Mouse (Mus musculus) forebrain, embryonic 13.5 days (tissue): ENCODE data around the gene Exoc3l2. TPM values are rescaled to one million over a fixed set of nuclear protein-coding genes. Genes with fewer than 3 reads are reported as not detected.
A peak's percentile ranks its signal among the peaks of the same experiment; 100 is the strongest.

ENCODE experiments used
- ATAC-seq: fragments of 200-750 bp; cut with Nextera tagmentation; 2 replicates; pipeline ENCODE4 v1.8.0; 2017
- H3K27ac ChIP-seq: fragments of 300-500 bp; sonication (generic); 2 replicates; pipeline ENCODE4 v1.5.1; 2015; ENCODE audit warnings: inconsistent platforms, mild to moderate bottlenecking, moderate library complexity
- H3K27me3 ChIP-seq: fragments of 300-500 bp; sonication (generic); 2 replicates; pipeline ENCODE4 v1.6.1; 2015; ENCODE audit warnings: mild to moderate bottlenecking, inconsistent platforms
- H3K36me3 ChIP-seq: fragments of 300-500 bp; sonication (generic); 2 replicates; pipeline ENCODE4 v1.6.1; 2015; ENCODE audit warnings: mild to moderate bottlenecking, inconsistent platforms; ENCODE audit not compliant: poor library complexity, severe bottlenecking
- H3K4me1 ChIP-seq: fragments of 300-500 bp; sonication (generic); 2 replicates; pipeline ENCODE4 v1.6.1; 2015; ENCODE audit warnings: inconsistent platforms
- H3K4me2 ChIP-seq: fragments of 300-500 bp; sonication (generic); 2 replicates; pipeline ENCODE4 v1.6.1; 2015; ENCODE audit warnings: inconsistent platforms, mild to moderate bottlenecking, moderate library complexity
- H3K4me3 ChIP-seq: fragments of 300-500 bp; sonication (generic); 2 replicates; pipeline ENCODE4 v1.5.1; 2015; ENCODE audit warnings: mild to moderate bottlenecking, inconsistent platforms
- H3K9ac ChIP-seq: fragments of 300-500 bp; sonication (generic); 2 replicates; pipeline ENCODE4 v1.6.1; 2015; ENCODE audit warnings: mild to moderate bottlenecking, inconsistent platforms
- H3K9me3 ChIP-seq: fragments of 300-500 bp; sonication (generic); replicated peaks from 2 replicates; pipeline ENCODE4 v1.6.1; 2016; ENCODE audit warnings: inconsistent platforms
- WGBS: fragments of 180-500 bp; shearing (Covaris S2); methylation state at CpG from one replicate; pipeline ENCODE4 v1.1.7; 2015; 5-methylcytosine and 5-hydroxymethylcytosine counted together
- polyA plus RNA-seq: library from polyadenylated mRNA; unstranded; fragments of >200 nt; fragmentation: Nextera tagmentation; extraction: Ambion mirVana; gene quantifications from 2 replicates; pipeline ENCODE4 v1.2.1, GENCODE M21; 2015

Gene Exoc3l2
- polyA plus RNA-seq, 1 experiment from 2014 or later = 0.13 TPM

- Histone ChIP-seq H3K27me3 (no peaks in the 10 kb centered on the region), H3K36me3 (peaks cover 60% of the 10 kb centered on the region), H3K9ac (no peak overlapping the region), H3K4me1 (no peaks in the 10 kb centered on the region), H3K27ac (no peak overlapping the region), H3K4me2 (no peak overlapping the region), H3K9me3 (no peaks in the 10 kb centered on the region), H3K4me3 (no peak overlapping the region)
- WGBS = 97% methylated on average over 10 of the region's 10 CpGs
- no peak for ATAC-seq
These were observed 71.5 kb downstream of the Exoc3l2 start for GRCm38 (mm10) chr7:19534676-19535075.

- Histone ChIP-seq H3K4me3 (no peak overlapping the region), H3K27ac (peak overlapping the region; percentile 75), H3K4me2 (no peak overlapping the region), H3K9me3 (no peaks in the 10 kb centered on the region), H3K27me3 (no peaks in the 10 kb centered on the region), H3K4me1 (peaks cover 26% of the 10 kb centered on the region), H3K36me3 (no peaks in the 10 kb centered on the region), H3K9ac (no peak overlapping the region)
- WGBS = 93% methylated on average over 2 of the region's 2 CpGs
- no peak for ATAC-seq
These were observed 77.8 kb downstream of the Exoc3l2 start for GRCm38 (mm10) chr7:19540771-19541566.

- Histone ChIP-seq H3K27ac (peak overlapping the region; percentile 75), H3K4me3 (no peak overlapping the region), H3K36me3 (no peaks in the 10 kb centered on the region), H3K4me1 (peaks cover 29% of the 10 kb centered on the region), H3K27me3 (no peaks in the 10 kb centered on the region), H3K4me2 (peak overlapping the region; percentile 32), H3K9ac (0 out of 2 replicates have a peak overlapping the region, but pooled peaks have one; percentile 48), H3K9me3 (no peaks in the 10 kb centered on the region)
- WGBS = 63% methylated on average over 7 of the region's 7 CpGs
- no peak; the same call in 1 of the 2 replicates for ATAC-seq
These were observed 78.6 kb downstream of the Exoc3l2 start for GRCm38 (mm10) chr7:19541681-19542154.

GRCm38 (mm10) chr7:19542155-19542691, 79.1 kb downstream of the Exoc3l2 start:
- H3K9me3 ChIP-seq = no peaks in the 10 kb centered on the region
- H3K4me3 ChIP-seq = no peak overlapping the region
- H3K9ac ChIP-seq = peak overlapping the region; percentile 48; the same call in 1 of the 2 replicates
- H3K27ac ChIP-seq = peak overlapping the region; percentile 75
- no peaks in the 10 kb centered on the region for H3K36me3 ChIP-seq
- H3K4me2 ChIP-seq = peak overlapping the region; percentile 32
- H3K4me1 ChIP-seq = peaks cover 32% of the 10 kb centered on the region
- WGBS = 53% methylated on average over 8 of the region's 8 CpGs
- H3K27me3 ChIP-seq = no peaks in the 10 kb centered on the region
- peak; percentile 94 for ATAC-seq

GRCm38 (mm10) chr7:19543584-19543983, 80.5 kb downstream of the Exoc3l2 start:
- no peak overlapping the region for H3K4me3 ChIP-seq
- H3K4me1 ChIP-seq = peaks cover 32% of the 10 kb centered on the region
- H3K27me3 ChIP-seq = no peaks in the 10 kb centered on the region
- no peak overlapping the region for H3K9ac ChIP-seq
- no peaks in the 10 kb centered on the region for H3K36me3 ChIP-seq
- no peak overlapping the region for H3K4me2 ChIP-seq
- no peaks in the 10 kb centered on the region for H3K9me3 ChIP-seq
- 55% methylated on average over 6 of the region's 6 CpGs for WGBS
- ATAC-seq = no peak
- no peak overlapping the region for H3K27ac ChIP-seq

GRCm38 (mm10) chr7:19546007-19546406, 82.9 kb downstream of the Exoc3l2 start:
- no peak overlapping the region for H3K27ac ChIP-seq
- ATAC-seq = no peak
- H3K4me1 ChIP-seq = peaks cover 27% of the 10 kb centered on the region

More at GRCm38 (mm10) chr7:19546007-19546406, 82.9 kb downstream of the Exoc3l2 start:
- no peak overlapping the region for H3K4me2 ChIP-seq
- H3K9ac ChIP-seq = no peak overlapping the region
- H3K27me3 ChIP-seq = no peaks in the 10 kb centered on the region
- no peaks in the 10 kb centered on the region for H3K9me3 ChIP-seq
- no peaks in the 10 kb centered on the region for H3K36me3 ChIP-seq
- H3K4me3 ChIP-seq = no peak overlapping the region
- 73% methylated on average over 3 of the region's 3 CpGs for WGBS

Other genes with a start within 250 kb of the Exoc3l2 start
- gene Opa3, start 235.0 kb upstream of the Exoc3l2 start, polyA plus RNA-seq = 42.1 and 47.5 TPM in 2 replicates
- 31.0 and 32.7 TPM in 2 replicates for gene Vasp, start 191.5 kb upstream of the Exoc3l2 start, polyA plus RNA-seq
- gene Ppm1n, start 183.3 kb upstream of the Exoc3l2 start, polyA plus RNA-seq = 0.18 and 0.80 TPM in 2 replicates
- gene Rtn2, start 180.7 kb upstream of the Exoc3l2 start, polyA plus RNA-seq = 87.9 and 92.4 TPM in 2 replicates
- 0.06 TPM in 1 of 2 replicates, not detected in the other for gene Fosb, start 153.3 kb upstream of the Exoc3l2 start, polyA plus RNA-seq
- 88.0 and 96.4 TPM in 2 replicates for gene Ercc1, start 118.6 kb upstream of the Exoc3l2 start, polyA plus RNA-seq
- 21.4 and 23.2 TPM in 2 replicates for gene Cd3eap, start 103.8 kb upstream of the Exoc3l2 start, polyA plus RNA-seq
- 3.6 and 4.1 TPM in 2 replicates for gene Ppp1r13l, start 103.6 kb upstream of the Exoc3l2 start, polyA plus RNA-seq
- gene Ercc2, start 81.3 kb upstream of the Exoc3l2 start, polyA plus RNA-seq = 20.4 and 24.9 TPM in 2 replicates
- gene Klc3, start 59.2 kb upstream of the Exoc3l2 start, polyA plus RNA-seq = 1.5 and 2.6 TPM in 2 replicates
- gene Ckm, start 58.6 kb upstream of the Exoc3l2 start, polyA plus RNA-seq = not detected in 2 replicates
- 11.7 and 12.2 TPM in 2 replicates for gene Mark4, start 4.5 kb upstream of the Exoc3l2 start, polyA plus RNA-seq
- gene Bloc1s3, start 45.0 kb downstream of the Exoc3l2 start, polyA plus RNA-seq = 3.3 and 3.4 TPM in 2 replicates
- 39.3 and 40.6 TPM in 2 replicates for gene Trappc6a, start 45.1 kb downstream of the Exoc3l2 start, polyA plus RNA-seq
- gene Nkpd1, start 54.5 kb downstream of the Exoc3l2 start, polyA plus RNA-seq = 0.15 and 0.21 TPM in 2 replicates
- 22.4 and 23.6 TPM in 2 replicates for gene Ppp1r37, start 99.7 kb downstream of the Exoc3l2 start, polyA plus RNA-seq
- gene Zfp296, start 114.0 kb downstream of the Exoc3l2 start, polyA plus RNA-seq = 0.23 and 0.35 TPM in 2 replicates
- 130 TPM in 2 replicates for gene Gemin7, start 114.3 kb downstream of the Exoc3l2 start, polyA plus RNA-seq
- gene Clasrp, start 141.2 kb downstream of the Exoc3l2 start, polyA plus RNA-seq = 54.0 and 55.7 TPM in 2 replicates
- gene Relb, start 166.1 kb downstream of the Exoc3l2 start, polyA plus RNA-seq = 1.5 and 2.6 TPM in 2 replicates
- gene Clptm1, start 201.7 kb downstream of the Exoc3l2 start, polyA plus RNA-seq = 64.2 and 71.3 TPM in 2 replicates
- 0.50 TPM in 1 of 2 replicates, not detected in the other for gene Apoc2, start 214.6 kb downstream of the Exoc3l2 start, polyA plus RNA-seq
- 0.88 TPM in 1 of 2 replicates, not detected in the other for gene Gm44805, start 218.1 kb downstream of the Exoc3l2 start, polyA plus RNA-seq
- 0.08 TPM in 1 of 2 replicates, not detected in the other for gene Apoc4, start 218.1 kb downstream of the Exoc3l2 start, polyA plus RNA-seq
- gene Apoc1, start 229.3 kb downstream of the Exoc3l2 start, polyA plus RNA-seq = 1.2 and 1.8 TPM in 2 replicates
- 118 and 125 TPM in 2 replicates for gene Apoe, start 235.9 kb downstream of the Exoc3l2 start, polyA plus RNA-seq